Mouse (Mus musculus) brain, embryonic 14.5 days (tissue): ENCODE results near the gene Nkx2-3.

Experiments
- CTCF ChIP-seq: fragments of 200-500 bp; IDR thresholded peaks from 2 replicates; pipeline ENCODE4 v1.5.1; 2012; ENCODE audit warnings: inconsistent platforms, mild to moderate bottlenecking, moderate library complexity, borderline replicate concordance; ENCODE audit not compliant: insufficient read depth, insufficient read length; ENCODE audit errors: extremely low read depth
- POLR2A ChIP-seq: fragments of 200-500 bp; IDR thresholded peaks from 2 replicates; pipeline ENCODE4 v1.6.1; 2012; ENCODE audit warnings: mild to moderate bottlenecking, inconsistent platforms, borderline replicate concordance; ENCODE audit not compliant: poor library complexity, insufficient read depth, insufficient read length, severe bottlenecking; ENCODE audit errors: extremely low read depth

DNA sequence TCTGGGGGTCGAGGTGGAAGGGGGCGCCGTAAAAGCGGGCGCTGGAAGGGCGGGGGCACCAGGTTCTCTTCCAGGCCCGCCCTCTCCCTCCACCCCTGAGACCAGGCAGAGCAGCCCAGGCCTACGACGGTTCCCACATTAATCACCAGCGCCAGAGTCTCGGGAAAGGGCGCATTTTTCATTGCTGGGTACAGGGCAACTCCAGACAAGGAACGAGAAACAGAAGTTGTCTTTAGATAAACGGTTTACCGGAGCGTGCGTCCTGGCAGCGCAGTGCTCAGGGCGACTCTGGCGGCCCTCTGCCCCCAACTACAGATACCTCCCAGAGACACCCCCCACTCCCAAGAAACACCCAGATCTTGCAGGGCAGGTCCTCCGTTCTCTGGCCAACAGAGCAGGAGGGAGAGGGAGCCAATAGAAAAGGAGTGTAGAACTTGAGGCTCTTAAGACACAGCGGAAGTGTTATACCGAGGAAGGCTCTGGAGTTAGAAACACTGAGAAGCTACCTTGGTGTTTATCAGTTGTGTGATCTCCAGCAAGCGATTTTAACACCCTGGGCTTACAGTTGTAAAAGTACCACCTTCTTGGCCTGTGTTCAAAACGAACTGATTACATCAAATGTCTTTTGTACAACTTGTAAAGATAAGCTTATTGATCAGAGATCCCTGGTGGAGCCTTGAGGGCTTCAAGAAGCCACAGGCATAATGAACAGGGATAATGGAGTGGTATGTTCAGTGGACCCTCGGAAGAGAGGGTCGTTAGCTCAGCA lies 12.2 kb upstream of the Nkx2-3 start:
- TF ChIP-seq CTCF (no peak), POLR2A (no peak)
